Mouse (Mus musculus) stomach, postnatal 0 days (tissue): Measurements from ENCODE around the gene Zfp292. TPM values are rescaled to one million over a fixed set of nuclear protein-coding genes. Genes with fewer than 3 reads are reported as not detected.

Experiments
- ATAC-seq: fragments of 200-750 bp; cut with Nextera tagmentation; 2 replicates; pipeline ENCODE4 v1.8.0; 2017; ENCODE audit not compliant: low FRiP score, low TSS enrichment
- DNase-seq: peaks from one replicate; pipeline ENCODE4 v3.0.0-alpha.2; 2016; ENCODE audit warnings: low spot score
- H3K27ac ChIP-seq: fragments of 300-500 bp; sonication (generic); replicated peaks from 2 replicates; pipeline ENCODE4 v1.5.1; 2014; ENCODE audit warnings: mild to moderate bottlenecking, control low read depth
- H3K27me3 ChIP-seq: fragments of 300-500 bp; sonication (generic); 2 replicates; pipeline ENCODE4 v1.6.1; 2014; ENCODE audit warnings: low read length; ENCODE audit not compliant: control insufficient read depth, insufficient read depth
- H3K36me3 ChIP-seq: fragments of 300-500 bp; sonication (generic); 2 replicates; pipeline ENCODE4 v1.6.1; 2014; ENCODE audit warnings: low read length, mixed read lengths; ENCODE audit not compliant: control insufficient read depth, insufficient read depth
- H3K4me1 ChIP-seq: fragments of 300-500 bp; sonication (generic); replicated peaks from 2 replicates; pipeline ENCODE4 v1.6.1; 2014; ENCODE audit warnings: antibody characterized with exemption; ENCODE audit not compliant: control insufficient read depth, insufficient read depth
- H3K4me2 ChIP-seq: fragments of 300-500 bp; sonication (generic); replicated peaks from 2 replicates; pipeline ENCODE4 v1.6.1; 2014; ENCODE audit warnings: low read depth, mild to moderate bottlenecking, control low read depth, moderate library complexity
- H3K4me3 ChIP-seq: fragments of 300-500 bp; sonication (generic); 2 replicates; pipeline ENCODE4 v1.5.1; 2014; ENCODE audit warnings: low read depth, low read length, control low read depth
- H3K9ac ChIP-seq: fragments of 300-500 bp; sonication (generic); 2 replicates; pipeline ENCODE4 v1.6.1; 2014; ENCODE audit warnings: mild to moderate bottlenecking, low read length, control low read depth, mixed read lengths
- H3K9me3 ChIP-seq: fragments of 300-500 bp; sonication (generic); 2 replicates; pipeline ENCODE4 v1.6.1; 2016; ENCODE audit warnings: low read length; ENCODE audit not compliant: control insufficient read depth
- CTCF ChIP-seq: IDR thresholded peaks from 2 replicates; pipeline ENCODE4 v1.5.1; 2016; ENCODE audit warnings: antibody characterized with exemption, low read depth, mild to moderate bottlenecking, moderate library complexity
- EP300 ChIP-seq: optimal IDR thresholded peaks from 2 replicates; pipeline ENCODE3; 2016; ENCODE audit warnings: antibody characterized with exemption
- WGBS: fragments of 180-500 bp; shearing (Covaris S2); extraction: QIAGEN DNeasy Blood & Tissue Kit; methylation state at CpG from one replicate; pipeline ENCODE4 v1.1.7; 2014; 5-methylcytosine and 5-hydroxymethylcytosine counted together
- polyA plus RNA-seq: library from polyadenylated mRNA; unstranded; fragments of >200 nt; fragmentation: Nextera tagmentation; extraction: Ambion mirVana; gene quantifications from 2 replicates; pipeline ENCODE4 v1.2.1, GENCODE M21; 2015

Gene Zfp292
- polyA plus RNA-seq, 1 experiment from 2014 or later = 5.6 TPM

DNA sequence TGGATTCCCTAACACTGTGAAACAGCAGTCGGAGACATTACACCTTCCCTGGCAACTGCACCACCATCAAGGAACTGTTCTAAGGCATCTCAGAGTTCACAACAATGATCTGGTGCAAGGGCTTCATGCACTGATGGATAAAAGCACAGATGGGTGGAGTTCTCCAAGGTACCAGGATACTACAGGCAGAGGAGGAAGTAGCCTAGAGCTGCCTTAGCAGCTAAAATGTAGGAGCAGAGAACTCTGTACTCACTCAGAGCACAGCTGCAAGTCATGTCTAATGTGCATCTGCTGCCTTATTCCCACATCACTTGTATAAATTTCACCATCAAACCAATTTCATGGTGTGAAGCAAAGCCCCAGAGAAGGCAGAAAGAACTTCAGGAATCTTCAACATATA, 38.9 kb downstream of the Zfp292 start:
- H3K4me2 ChIP-seq = no peak overlapping the region
- 92% methylated on average over 1 of the region's 1 CpGs for WGBS
- no peaks in the 10 kb centered on the region for H3K27me3 ChIP-seq
- ATAC-seq (no peak), DNase-seq (no peak)
- H3K4me3 ChIP-seq = no peak overlapping the region
- H3K9me3 ChIP-seq = no peaks in the 10 kb centered on the region
- H3K4me1 ChIP-seq = no peaks in the 10 kb centered on the region
- TF ChIP-seq CTCF (no peak), EP300 (no peak)
- no peak overlapping the region for H3K27ac ChIP-seq
- no peak overlapping the region for H3K9ac ChIP-seq
- H3K36me3 ChIP-seq = 0 out of 2 replicates have a peak, but pooled peaks cover under 1% of the 10 kb centered on the region

DNA sequence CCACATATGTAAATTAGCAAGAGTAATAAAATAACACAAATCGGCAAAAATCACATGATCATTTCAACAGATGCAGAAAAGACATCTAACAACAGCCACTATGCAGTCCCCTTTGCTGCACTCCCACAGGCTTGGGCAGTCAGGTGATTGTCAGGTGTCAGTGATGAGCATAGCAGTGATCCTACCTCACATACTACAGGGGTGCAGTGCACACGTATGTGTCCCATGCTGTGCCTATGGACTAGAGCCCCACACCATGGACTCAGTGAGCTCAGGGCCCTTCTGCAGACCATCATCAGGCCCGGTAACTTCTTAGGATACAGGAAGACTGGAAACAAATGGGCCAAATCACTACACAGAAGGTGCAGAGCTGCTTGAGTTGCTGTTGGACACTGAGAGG, 39.9 kb downstream of the Zfp292 start:
- WGBS = 88% methylated on average over 3 of the region's 3 CpGs
- H3K36me3 ChIP-seq = 0 out of 2 replicates have a peak, but pooled peaks cover 2% of the 10 kb centered on the region
- no peak for ATAC-seq
- H3K4me3 ChIP-seq = no peak overlapping the region
- H3K9me3 ChIP-seq = no peaks in the 10 kb centered on the region
- no peak overlapping the region for H3K27ac ChIP-seq
- no peak overlapping the region for H3K4me2 ChIP-seq
- no peaks in the 10 kb centered on the region for H3K27me3 ChIP-seq
- no peak overlapping the region for H3K9ac ChIP-seq
- no peak for DNase-seq
- H3K4me1 ChIP-seq = no peaks in the 10 kb centered on the region
- TF ChIP-seq CTCF (no peak), EP300 (no peak)

- ATAC-seq (no peak), DNase-seq (no peak)
- TF ChIP-seq EP300 (no peak), CTCF (no peak)
- no peaks in the 10 kb centered on the region for H3K4me1 ChIP-seq
- no peak overlapping the region for H3K4me3 ChIP-seq
- H3K27ac ChIP-seq = no peak overlapping the region
- H3K27me3 ChIP-seq = no peaks in the 10 kb centered on the region
- H3K9ac ChIP-seq = no peak overlapping the region
- H3K9me3 ChIP-seq = no peaks in the 10 kb centered on the region
- H3K4me2 ChIP-seq = no peak overlapping the region
- H3K36me3 ChIP-seq = no peaks in the 10 kb centered on the region
- 91% methylated on average over 4 of the region's 4 CpGs for WGBS
Measured at GRCm38 (mm10) chr4:34831496-34831895, 51.3 kb downstream of the Zfp292 start.

DNA sequence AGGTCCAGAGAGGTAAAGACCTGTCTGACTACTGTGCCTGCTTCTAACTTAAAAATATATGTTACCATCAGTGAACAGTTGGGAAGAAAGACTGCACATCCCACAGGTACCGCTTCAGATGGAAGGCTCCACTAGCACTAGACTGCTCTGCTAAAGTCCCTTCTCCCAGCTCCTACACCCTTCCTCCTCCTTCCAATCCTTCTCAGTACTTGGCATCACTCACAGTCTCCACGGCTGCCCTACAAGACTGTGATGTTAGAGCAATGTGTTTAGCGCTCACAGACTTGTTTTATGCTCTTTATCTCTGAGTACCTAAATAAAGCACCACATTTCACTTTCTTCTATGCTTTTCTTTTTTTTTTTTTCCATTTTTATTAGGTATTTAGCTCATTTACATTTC, 53.3 kb downstream of the Zfp292 start:
- Histone ChIP-seq H3K4me2 (no peak overlapping the region), H3K27ac (no peak overlapping the region), H3K9ac (no peak overlapping the region), H3K9me3 (no peaks in the 10 kb centered on the region), H3K4me1 (no peaks in the 10 kb centered on the region), H3K4me3 (no peak overlapping the region), H3K36me3 (no peaks in the 10 kb centered on the region), H3K27me3 (no peaks in the 10 kb centered on the region)
- TF ChIP-seq CTCF (no peak), EP300 (no peak)
- DNase-seq (no peak), ATAC-seq (no peak)
- 95% methylated on average over 3 of the region's 3 CpGs for WGBS

DNA sequence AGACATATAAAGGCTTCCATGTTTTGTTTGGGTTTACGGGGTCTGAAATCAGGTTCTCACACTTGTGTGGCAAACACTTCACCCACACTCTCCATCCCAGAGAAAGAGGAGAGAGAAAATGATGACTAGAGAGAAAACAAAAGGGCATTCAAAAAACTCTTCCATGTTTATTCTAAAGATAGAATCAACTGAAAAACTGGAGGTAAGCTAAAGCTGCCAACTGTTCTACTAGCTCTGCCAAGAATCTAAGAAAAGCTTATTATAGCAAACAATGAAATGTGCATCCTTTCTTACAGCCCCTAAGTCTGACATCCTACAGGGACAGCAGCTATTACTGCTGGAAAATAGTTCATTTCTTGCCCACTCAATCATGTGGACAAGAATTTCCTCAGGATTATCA, 58.9 kb downstream of the Zfp292 start:
- DNase-seq (no peak), ATAC-seq (no peak)
- Histone ChIP-seq H3K27me3 (no peaks in the 10 kb centered on the region), H3K9ac (no peak overlapping the region), H3K36me3 (no peaks in the 10 kb centered on the region; the same call in 1 of the 2 replicates), H3K4me3 (no peak overlapping the region), H3K27ac (no peak overlapping the region), H3K4me2 (no peak overlapping the region), H3K4me1 (no peaks in the 10 kb centered on the region), H3K9me3 (no peaks in the 10 kb centered on the region)
- TF ChIP-seq EP300 = no peak
- no peak for TF ChIP-seq CTCF
- WGBS = 90% methylated on average over 1 of the region's 1 CpGs

- DNase-seq (no peak), ATAC-seq (no peak)
- Histone ChIP-seq H3K4me2 (no peak overlapping the region), H3K9me3 (no peaks in the 10 kb centered on the region), H3K4me3 (no peak overlapping the region), H3K27ac (no peak overlapping the region), H3K9ac (no peak overlapping the region), H3K4me1 (no peaks in the 10 kb centered on the region), H3K36me3 (no peaks in the 10 kb centered on the region; the same call in 1 of the 2 replicates), H3K27me3 (no peaks in the 10 kb centered on the region)
- TF ChIP-seq CTCF = no peak
- no peak for TF ChIP-seq EP300
- 86% methylated on average over 4 of the region's 4 CpGs for WGBS
Measured at GRCm38 (mm10) chr4:34819904-34820303, 62.9 kb downstream of the Zfp292 start.
